Mouse (Mus musculus) midbrain, embryonic 16.5 days (tissue): ENCODE data around the gene Gm10477. TPM values are rescaled to one million over a fixed set of nuclear protein-coding genes. Genes with fewer than 3 reads are reported as not detected.
"Not testable (repeated sequence)": the region's sequence is repeated elsewhere in the genome, so short reads cannot be mapped to it uniquely, and the experiment has no call there.

Experiments
- ATAC-seq: fragments of 200-750 bp; cut with Nextera tagmentation; 2 replicates; pipeline ENCODE4 v1.8.0; 2017; ENCODE audit warnings: moderate TSS enrichment
- H3K27ac ChIP-seq: fragments of 300-500 bp; sonication (generic); 2 replicates; pipeline ENCODE4 v1.5.1; 2014; ENCODE audit warnings: mild to moderate bottlenecking, low read length, mixed read lengths
- H3K27me3 ChIP-seq: fragments of 300-500 bp; sonication (generic); 2 replicates; pipeline ENCODE4 v1.6.1; 2014; ENCODE audit warnings: low read depth, low read length, mixed read lengths; ENCODE audit not compliant: control insufficient read depth, insufficient read depth
- H3K36me3 ChIP-seq: fragments of 300-500 bp; sonication (generic); 2 replicates; pipeline ENCODE4 v1.6.1; 2014; ENCODE audit warnings: mild to moderate bottlenecking, low read length, moderate library complexity, mixed read lengths; ENCODE audit not compliant: control insufficient read depth, insufficient read depth
- H3K4me1 ChIP-seq: fragments of 300-500 bp; sonication (generic); 2 replicates; pipeline ENCODE4 v1.6.1; 2014; ENCODE audit warnings: mild to moderate bottlenecking, low read length, mixed read lengths; ENCODE audit not compliant: control insufficient read depth, insufficient read depth
- H3K4me2 ChIP-seq: fragments of 300-500 bp; sonication (generic); 2 replicates; pipeline ENCODE4 v1.6.1; 2014; ENCODE audit warnings: mild to moderate bottlenecking, low read length, mixed read lengths
- H3K4me3 ChIP-seq: fragments of 300-500 bp; sonication (generic); 2 replicates; pipeline ENCODE4 v1.5.1; 2014; ENCODE audit warnings: low read depth, mild to moderate bottlenecking, low read length, moderate library complexity, mixed read lengths
- H3K9ac ChIP-seq: fragments of 300-500 bp; sonication (generic); 2 replicates; pipeline ENCODE4 v1.6.1; 2014; ENCODE audit warnings: low read depth, low read length, mixed read lengths
- H3K9me3 ChIP-seq: fragments of 300-500 bp; sonication (generic); replicated peaks from 2 replicates; pipeline ENCODE4 v1.6.1; 2014; ENCODE audit warnings: mild to moderate bottlenecking, low read length, mixed read lengths; ENCODE audit not compliant: control insufficient read depth, poor library complexity, severe bottlenecking
- WGBS: fragments of 180-500 bp; shearing (Covaris S2); extraction: QIAGEN DNeasy Blood & Tissue Kit; methylation state at CpG from one replicate; pipeline ENCODE4 v1.1.7; 2014; 5-methylcytosine and 5-hydroxymethylcytosine counted together
- polyA plus RNA-seq: library from polyadenylated mRNA; unstranded; fragments of >200 nt; fragmentation: Nextera tagmentation; extraction: Ambion mirVana; gene quantifications from 2 replicates; pipeline ENCODE4 v1.2.1, GENCODE M21; 2015

Gene Gm10477
- polyA plus RNA-seq, result not detected in 2 replicates

DNA sequence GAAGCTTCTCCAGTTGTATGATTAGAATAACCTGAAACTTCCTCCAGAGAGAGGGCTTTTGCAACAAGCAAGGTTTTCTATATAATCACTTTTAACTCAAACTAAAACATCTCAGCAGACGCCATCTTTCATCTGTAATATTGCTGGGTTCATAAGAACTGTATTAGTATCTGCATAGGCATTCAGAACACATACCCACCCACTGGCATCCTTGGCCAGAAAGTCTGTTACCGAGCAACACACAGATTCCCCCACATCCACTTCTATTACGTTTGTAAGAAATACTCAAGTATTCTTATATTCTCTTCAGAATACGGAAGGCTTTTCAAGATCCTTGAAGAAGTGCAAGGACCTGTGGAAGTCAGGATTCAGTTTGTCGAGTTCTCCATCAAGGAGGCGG, at the start of gene Gm10477:
Gene Gm10477, plus strand, starts transcription at position 301 of the 400 bp plus-strand sequence.
- H3K9ac ChIP-seq, H3K27me3 ChIP-seq, H3K36me3 ChIP-seq, H3K4me1 ChIP-seq, H3K4me3 ChIP-seq, H3K27ac ChIP-seq, H3K4me2 ChIP-seq, H3K9me3 ChIP-seq, ATAC-seq: not testable (repeated sequence)
- WGBS, result 77% methylated on average over 6 of the region's 6 CpGs

DNA sequence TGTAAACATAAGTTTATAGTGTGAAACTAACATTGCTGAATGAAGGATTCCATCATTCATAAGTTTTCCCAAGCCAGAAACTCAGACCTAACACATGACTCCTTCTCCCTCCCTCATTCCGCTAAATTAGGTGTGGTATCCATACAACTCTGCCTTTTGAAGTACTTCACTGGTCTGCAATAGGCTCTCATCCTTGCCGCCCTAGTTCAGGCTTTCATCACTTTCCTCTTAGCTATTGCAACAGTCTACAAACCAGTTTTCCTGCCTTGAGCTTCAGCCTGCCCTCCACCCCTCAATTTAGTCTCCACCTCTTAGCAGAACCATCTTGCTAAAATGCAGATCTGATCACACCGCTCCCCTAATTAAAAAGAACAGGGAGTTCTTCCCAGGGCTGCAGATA, 47.0 kb upstream of the Gm10477 start:
- no peak for ATAC-seq
- Histone ChIP-seq H3K36me3 (no peaks in the 10 kb centered on the region), H3K4me3 (no peak overlapping the region), H3K4me2 (no peak overlapping the region), H3K27me3 (no peaks in the 10 kb centered on the region), H3K4me1 (no peaks in the 10 kb centered on the region), H3K9me3 (no peaks in the 10 kb centered on the region), H3K9ac (no peak overlapping the region), H3K27ac (no peak overlapping the region)
- WGBS, result 93% methylated on average over 3 of the region's 3 CpGs

DNA sequence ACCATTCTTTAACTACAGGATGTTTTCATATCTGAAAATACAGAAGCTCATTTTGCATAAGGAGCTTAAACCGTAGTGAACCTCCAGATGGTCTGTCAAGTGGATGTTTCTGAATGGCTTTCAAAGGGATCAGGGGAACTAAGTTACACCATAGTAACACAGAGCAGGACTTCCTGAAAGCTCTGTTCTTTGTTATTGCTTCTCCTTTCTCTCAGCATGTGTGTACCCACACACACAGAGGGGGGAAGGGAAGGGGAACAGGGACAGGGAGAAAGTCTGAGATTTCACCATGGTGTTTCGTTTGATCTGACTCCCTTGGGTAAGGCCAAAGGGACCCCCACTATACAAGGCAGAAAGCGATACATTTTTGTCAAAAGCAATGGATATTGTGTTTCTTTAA, 42.6 kb upstream of the Gm10477 start:
- Histone ChIP-seq H3K36me3 (0 out of 2 replicates have a peak, but pooled peaks cover 4% of the 10 kb centered on the region), H3K4me1 (no peaks in the 10 kb centered on the region), H3K27me3 (no peaks in the 10 kb centered on the region), H3K4me2 (no peak overlapping the region), H3K9me3 (no peaks in the 10 kb centered on the region), H3K4me3 (no peak overlapping the region), H3K9ac (no peak overlapping the region), H3K27ac (no peak overlapping the region)
- ATAC-seq, result no peak
- 60% methylated on average over 3 of the region's 3 CpGs for WGBS

DNA sequence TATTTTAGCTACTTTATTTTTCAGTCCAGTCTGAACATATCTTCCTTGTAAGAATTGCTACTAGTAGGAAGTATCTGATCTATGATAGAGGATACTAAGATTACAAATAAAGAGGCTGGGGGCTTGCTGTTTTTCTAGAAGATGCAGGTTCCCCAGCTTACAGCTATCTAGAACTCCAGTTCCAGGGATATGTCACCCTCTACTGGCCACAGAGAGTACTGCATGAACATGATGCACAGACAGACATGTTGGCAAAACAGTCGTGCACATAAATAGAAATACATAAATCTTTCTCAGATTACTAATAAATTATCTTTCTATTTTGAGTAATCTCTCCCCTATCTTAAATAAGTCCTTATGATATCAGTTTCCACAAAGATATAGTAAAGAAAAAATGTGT, 34.8 kb upstream of the Gm10477 start:
- Histone ChIP-seq H3K9ac (no peak overlapping the region), H3K4me1 (no peaks in the 10 kb centered on the region), H3K4me3 (no peak overlapping the region), H3K4me2 (no peak overlapping the region), H3K27me3 (no peaks in the 10 kb centered on the region), H3K27ac (no peak overlapping the region), H3K9me3 (no peaks in the 10 kb centered on the region), H3K36me3 (0 out of 2 replicates have a peak, but pooled peaks cover 1% of the 10 kb centered on the region)
- WGBS, result 37% methylated on average over 1 of the region's 1 CpGs
- ATAC-seq, result no peak

DNA sequence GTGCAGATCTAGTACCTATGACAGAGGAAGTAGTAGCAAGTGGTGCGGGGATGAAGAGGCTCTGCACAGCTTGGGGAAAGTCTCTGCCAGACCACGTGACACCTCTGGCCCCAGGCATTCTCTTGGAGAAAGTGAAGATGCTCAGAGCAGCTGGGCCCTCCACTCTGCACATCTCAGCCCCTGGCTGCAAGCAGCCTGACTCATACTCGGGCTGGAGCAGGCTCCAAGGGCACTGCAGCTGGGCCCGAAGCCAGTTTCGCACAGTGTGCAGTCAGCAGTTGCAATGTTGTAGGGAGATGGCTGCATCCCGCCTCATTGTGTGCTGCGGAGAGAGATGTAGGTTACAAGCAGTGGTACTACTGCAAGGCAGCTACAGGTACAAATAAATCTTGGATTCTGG, 27.3 kb upstream of the Gm10477 start:
- ATAC-seq, result no peak
- Histone ChIP-seq H3K27me3 (no peaks in the 10 kb centered on the region), H3K27ac (no peak overlapping the region), H3K9me3 (no peaks in the 10 kb centered on the region), H3K9ac (no peak overlapping the region), H3K4me3 (no peak overlapping the region), H3K4me1 (no peaks in the 10 kb centered on the region), H3K36me3 (no peaks in the 10 kb centered on the region), H3K4me2 (no peak overlapping the region)
- WGBS, result 82% methylated on average over 7 of the region's 7 CpGs

DNA sequence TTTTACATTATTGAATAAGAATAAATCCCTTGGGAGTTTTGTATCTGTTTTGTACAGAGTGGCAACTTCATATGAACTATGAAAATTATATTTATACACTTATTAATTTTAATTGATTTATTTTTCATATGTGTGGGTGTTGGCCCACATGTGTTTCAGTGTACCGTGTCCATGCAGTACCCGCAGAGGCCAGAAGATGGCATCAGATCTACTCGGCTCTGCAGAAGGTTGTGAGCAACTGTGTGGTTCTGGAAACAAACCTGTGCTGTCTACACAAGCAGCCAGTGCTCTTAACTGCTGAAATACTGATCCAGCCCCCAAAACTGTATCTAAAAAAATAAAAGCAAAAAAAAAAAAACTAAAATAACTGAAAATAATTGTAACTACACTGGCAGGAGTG, 6.7 kb downstream of the Gm10477 start:
- Histone ChIP-seq H3K4me2 (no peak overlapping the region), H3K36me3 (no peaks in the 10 kb centered on the region), H3K27ac (no peak overlapping the region), H3K4me3 (no peak overlapping the region), H3K4me1 (no peaks in the 10 kb centered on the region), H3K27me3 (no peaks in the 10 kb centered on the region), H3K9ac (no peak overlapping the region), H3K9me3 (no peaks in the 10 kb centered on the region)
- ATAC-seq, result no peak
- 14% methylated on average over 3 of the region's 3 CpGs for WGBS

DNA sequence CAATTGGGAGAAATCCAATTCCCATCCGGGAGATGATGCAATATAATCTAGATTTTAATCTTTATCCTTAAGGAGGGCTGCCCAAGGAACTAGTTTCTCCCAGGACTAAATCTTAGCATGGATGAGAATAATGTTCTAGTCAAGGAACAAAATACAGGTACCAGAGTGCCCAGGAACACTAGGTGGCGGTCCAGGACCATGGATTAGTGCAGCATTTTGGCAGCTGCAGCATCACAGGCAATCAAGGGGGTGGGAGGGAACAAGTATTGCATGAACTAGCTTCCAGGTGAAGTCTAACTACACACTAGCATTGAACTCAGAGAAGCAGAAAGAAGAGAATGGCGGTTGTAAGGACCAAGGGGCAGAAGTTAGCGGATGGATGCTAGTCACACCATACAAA, 12.6 kb downstream of the Gm10477 start:
- Histone ChIP-seq H3K4me2 (no peak overlapping the region), H3K36me3 (no peaks in the 10 kb centered on the region), H3K27me3 (no peaks in the 10 kb centered on the region), H3K4me3 (no peak overlapping the region), H3K9me3 (no peaks in the 10 kb centered on the region), H3K27ac (no peak overlapping the region), H3K4me1 (no peaks in the 10 kb centered on the region), H3K9ac (no peak overlapping the region)
- WGBS, result 49% methylated on average over 4 of the region's 4 CpGs
- peak; percentile 62; the same call in 1 of the 2 replicates for ATAC-seq

DNA sequence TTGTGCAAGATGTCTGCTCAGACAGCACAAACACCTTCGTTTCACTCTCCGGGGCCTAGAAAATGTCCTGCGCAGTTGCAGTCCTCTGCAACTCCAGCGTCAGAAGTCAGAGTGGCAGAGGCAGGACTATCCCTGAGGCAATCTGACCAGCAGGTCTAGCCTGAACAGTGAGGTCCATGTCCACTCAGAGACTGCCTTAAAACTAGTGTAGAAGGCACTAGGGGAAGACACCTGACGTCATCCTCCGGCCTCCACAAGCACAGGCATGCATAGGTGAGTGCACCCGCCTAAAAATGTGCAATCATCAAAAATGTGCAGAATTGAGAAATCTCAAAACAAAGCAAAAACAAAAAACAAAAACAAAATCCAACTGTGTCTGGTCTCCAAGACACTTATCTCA, 25.0 kb downstream of the Gm10477 start, which contains the start of gene Gm648:
Gene Gm648, minus strand, starts transcription at position 101 of the 400 bp plus-strand sequence.
- Histone ChIP-seq H3K36me3 (no peaks in the 10 kb centered on the region), H3K4me3 (no peak within 1 kb of the TSS), H3K4me1 (no peaks in the 10 kb centered on the region), H3K9ac (no peak within 1 kb of the TSS), H3K9me3 (no peaks in the 10 kb centered on the region), H3K4me2 (no peak within 1 kb of the TSS), H3K27me3 (no peaks in the 10 kb centered on the region), H3K27ac (no peak within 1 kb of the TSS)
- WGBS, result 91% methylated on average over 7 of the region's 7 CpGs
- ATAC-seq, result no peak

DNA sequence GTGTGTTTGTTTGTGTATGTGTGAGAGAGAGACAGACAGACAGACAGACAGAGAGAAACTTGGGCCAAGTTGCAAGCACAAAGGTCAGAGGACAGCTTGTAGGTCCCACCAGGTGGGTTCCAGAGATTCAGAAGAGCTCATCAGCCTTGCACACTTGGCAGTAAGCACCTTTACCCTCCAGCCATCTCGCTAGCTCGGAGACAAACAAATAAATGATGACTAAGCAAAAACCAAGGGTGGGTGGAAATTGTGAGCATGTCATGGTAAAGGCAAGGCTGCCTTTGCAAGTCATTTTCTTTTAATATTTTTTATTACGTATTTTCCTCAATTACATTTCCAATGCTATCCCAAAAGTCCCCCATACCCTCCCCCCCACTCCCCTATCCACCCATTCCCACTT, 29.0 kb downstream of the Gm10477 start:
- H3K4me3 ChIP-seq, result no peak overlapping the region
- no peaks in the 10 kb centered on the region for H3K4me1 ChIP-seq
- H3K27ac ChIP-seq, result no peak overlapping the region
- 76% methylated on average over 3 of the region's 3 CpGs for WGBS
- no peak for ATAC-seq
- no peak overlapping the region for H3K9ac ChIP-seq
- H3K9me3 ChIP-seq, result no peaks in the 10 kb centered on the region
- no peaks in the 10 kb centered on the region for H3K27me3 ChIP-seq
- no peaks in the 10 kb centered on the region for H3K36me3 ChIP-seq
- no peak overlapping the region for H3K4me2 ChIP-seq
